Mouse (Mus musculus) left cerebral cortex, adult 8-10 months (tissue): ENCODE data around the gene Plxnb2. TPM values are rescaled to one million over a fixed set of nuclear protein-coding genes. Genes with fewer than 3 reads are reported as not detected.

Source experiments
- DNase-seq, 2 experiments: peaks; one replicate each; pipeline ENCODE4 v3.0.0; 2022; ENCODE audit warnings: low spot score in 2 of 2
- total RNA-seq, 4 experiments: library from RNA; stranded (reverse); gene quantifications; 2 replicates each; pipeline ENCODE4 v1.2.4; 2022

The Plxnb2 gene
- 10 to 100 TPM; 42.6 to 60.9 (median 54.8) TPM for total RNA-seq

DNA sequence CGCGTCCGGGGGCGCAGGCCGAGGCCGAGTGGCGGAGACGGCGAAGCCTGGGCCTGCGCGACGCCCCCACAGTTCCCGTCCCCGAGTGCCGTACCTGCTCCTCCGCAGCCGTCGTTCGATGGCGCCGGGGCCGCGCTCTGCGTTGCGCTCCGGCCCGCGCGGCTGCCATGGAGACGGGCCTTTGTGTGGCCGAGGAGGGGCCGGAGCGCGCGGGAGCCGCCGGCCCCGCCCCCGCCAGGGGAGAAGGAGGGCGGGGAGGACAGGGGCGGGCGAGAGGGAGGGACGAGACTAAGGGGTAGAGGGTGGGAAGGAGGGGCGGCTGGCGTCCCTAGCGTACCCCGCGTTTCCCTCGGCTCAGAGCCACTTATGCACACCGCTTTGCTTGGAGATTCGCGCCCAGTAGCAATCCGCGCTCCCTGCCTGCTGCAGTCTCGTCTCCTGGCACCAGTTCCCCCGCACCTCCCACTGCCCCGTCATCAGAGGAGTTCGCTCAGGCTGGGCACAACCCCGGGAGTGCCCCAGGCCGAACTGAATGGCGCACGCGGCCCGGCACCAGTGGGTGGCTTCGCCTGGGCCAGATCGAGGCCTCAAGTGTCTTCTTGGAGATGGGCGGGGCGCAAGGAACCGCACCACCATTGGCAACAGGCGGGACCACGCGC, at the start of gene Plxnb2:
Plxnb2 (minus strand) TSS at position 218 of the 659 bp plus-strand sequence.
- peak in 1 of 2 experiments; percentile 80 for DNase-seq

DNA sequence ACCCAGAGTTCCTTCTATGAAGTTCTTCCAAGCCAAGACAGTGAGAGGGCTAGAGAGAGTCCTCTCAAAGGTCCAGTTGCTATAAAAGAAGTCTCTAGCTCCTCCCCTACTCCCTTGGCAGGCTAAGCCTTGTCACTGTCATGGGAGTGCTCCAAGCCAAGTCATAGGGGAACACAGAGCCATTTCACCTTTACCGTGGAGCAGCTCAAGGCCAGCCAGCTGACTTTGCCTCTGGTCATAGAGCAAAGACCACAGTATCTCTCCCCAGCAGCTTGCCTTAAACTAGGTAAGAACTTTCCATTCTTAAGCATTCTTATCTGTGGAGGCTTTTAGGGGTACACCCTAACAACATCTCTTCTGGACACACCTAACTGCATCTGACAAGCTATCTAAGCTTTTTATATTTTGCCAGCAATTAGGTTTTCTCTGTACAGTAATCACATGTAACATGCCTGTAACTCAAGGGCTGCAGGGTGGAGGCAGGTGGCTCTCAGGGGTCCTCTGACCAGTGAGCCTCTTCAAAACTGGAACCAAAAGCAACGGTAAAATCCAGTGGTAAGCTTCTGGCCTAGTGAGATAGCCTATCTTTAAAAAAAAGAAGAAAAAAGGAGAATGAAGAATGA, 35.1 kb upstream of the Plxnb2 start:
- DNase-seq = no peak

DNA sequence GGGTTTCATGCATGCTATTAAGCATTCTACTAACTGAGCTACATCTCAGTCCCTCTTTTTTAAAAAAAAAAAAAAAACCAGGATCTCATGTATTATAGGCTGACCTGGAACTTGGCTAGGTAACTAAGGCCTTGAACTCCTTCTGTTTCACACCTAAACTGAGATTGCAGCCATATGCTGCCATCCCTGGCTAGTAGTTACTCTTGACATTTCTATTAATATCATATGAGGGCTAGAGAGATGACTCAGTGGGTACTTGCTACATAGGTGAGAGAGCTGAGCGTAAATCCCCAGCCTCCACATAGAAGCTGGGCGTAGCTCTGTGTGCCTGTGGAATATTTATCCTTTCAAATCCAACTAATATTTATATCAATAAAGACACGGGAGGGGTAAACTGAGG, 34.4 kb upstream of the Plxnb2 start:
- no peak for DNase-seq

DNA sequence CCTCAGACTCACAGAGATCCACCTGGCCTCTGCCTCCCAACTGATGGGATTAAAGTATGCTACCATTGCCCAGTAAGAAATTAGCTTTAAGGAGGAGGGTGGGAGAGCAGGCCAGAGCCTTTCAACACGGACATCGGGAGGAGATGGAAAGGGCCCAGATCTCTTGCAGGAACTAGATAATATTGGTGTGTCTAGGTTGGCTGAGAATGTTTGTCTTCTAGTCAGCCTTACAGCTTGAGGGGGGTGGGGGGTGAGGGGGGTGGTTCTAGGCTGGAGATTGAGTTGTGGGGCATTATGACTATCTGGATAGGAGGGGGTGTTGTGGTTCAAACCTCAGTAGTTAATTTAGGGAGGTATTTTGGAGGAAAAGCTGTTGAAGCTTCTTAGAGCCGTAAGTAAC, 32.9 kb upstream of the Plxnb2 start:
- DNase-seq = no peak

DNA sequence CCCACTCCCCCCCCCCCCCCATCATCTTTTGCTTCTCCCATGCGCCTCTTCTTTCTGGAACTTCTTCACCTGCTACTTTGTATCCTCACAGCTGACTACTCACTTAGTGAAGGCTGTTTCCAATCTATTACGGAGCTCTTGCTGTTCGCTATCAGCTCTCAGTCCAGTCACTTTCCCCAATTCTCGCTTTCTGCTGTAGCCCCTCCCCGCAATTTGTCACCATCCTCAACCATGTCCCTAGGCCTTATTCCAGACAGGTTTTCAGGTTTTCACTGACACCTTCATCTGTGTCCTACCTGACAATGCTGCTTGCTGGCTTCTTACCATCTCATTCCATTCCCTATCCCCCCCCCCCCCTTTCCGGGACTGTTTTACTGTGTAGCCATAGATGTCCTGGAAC, 31.9 kb upstream of the Plxnb2 start:
- no peak for DNase-seq

DNA sequence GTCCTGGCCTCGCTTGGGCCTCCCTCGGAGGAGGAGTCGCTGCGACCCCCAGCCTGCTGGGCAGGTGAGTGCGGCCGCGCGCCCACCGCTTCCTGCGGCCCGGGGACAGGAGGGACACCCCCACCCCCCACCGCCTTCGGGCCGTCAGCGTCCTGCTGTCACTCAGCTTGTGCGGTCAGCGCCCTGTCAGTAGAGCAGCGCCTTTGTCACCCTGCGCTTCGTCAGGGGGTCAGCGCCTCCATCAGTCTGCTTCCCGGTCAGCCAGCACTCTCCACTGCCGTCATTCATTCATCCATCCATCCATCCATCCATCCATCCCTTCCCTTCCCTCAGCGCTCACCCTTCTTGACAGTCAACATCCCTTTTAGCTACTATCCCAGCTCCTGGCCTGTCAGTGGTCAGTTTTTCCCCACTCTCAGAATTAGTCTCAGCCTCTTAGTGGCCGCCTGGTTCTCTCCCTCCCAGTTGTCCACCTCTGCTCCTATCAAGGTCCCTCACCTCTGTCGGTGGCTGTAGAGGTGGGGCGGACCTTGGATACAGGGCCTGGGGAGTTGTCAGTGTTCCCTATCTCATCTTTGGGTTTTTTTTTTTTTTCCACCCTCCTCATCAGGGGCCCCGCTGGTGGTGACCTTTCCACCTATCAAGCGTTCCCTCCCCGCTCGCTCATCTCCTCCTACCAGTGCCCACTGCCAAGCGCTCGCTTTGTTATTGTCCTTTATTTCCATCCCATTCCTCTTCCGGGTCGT, 31.3 kb upstream of the Plxnb2 start:
- DNase-seq = no peak

DNA sequence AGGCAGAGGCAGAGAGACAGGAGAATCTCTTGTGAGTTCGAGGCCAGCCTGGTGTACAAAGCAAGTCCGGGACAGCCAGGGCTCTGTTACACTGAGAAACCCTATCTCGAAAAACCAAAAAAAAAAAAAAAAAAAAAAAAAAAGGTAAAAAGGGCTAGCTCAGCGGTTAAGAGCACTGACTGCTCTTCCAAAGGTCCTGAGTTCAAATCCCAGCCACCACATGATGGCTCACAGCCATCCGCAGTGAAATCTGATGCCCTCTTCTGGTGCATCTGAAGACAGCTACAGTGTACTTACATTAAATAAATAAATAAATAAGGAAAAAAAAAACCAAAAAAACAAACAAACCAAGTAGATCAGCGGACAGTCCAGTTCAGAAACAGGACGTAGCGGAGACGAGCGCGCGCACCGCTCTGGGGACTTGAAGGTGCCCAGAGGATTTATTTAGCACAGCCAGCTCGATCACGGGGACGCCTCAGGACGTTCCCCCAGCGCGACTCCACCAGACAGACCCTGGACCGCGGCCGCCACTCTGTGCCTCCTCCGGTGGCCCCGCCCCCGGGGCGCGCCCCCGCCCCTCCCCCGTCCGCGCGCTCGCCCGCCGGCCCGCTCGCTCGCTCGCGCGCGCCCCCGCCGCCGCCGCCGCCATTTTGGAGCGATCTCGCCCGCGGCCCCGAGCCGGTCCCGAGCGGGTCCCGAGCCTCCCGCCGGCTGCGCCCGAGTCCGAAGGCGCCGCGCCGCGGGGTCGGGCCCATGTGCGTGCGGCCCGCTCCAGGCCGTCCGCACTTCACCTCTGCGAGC, 30.5 kb upstream of the Plxnb2 start, which contains the start of gene Ppp6r2:
Ppp6r2 (plus strand) TSS at position 639 of the 801 bp plus-strand sequence.
- peak; percentile 61 to 77 for DNase-seq

DNA sequence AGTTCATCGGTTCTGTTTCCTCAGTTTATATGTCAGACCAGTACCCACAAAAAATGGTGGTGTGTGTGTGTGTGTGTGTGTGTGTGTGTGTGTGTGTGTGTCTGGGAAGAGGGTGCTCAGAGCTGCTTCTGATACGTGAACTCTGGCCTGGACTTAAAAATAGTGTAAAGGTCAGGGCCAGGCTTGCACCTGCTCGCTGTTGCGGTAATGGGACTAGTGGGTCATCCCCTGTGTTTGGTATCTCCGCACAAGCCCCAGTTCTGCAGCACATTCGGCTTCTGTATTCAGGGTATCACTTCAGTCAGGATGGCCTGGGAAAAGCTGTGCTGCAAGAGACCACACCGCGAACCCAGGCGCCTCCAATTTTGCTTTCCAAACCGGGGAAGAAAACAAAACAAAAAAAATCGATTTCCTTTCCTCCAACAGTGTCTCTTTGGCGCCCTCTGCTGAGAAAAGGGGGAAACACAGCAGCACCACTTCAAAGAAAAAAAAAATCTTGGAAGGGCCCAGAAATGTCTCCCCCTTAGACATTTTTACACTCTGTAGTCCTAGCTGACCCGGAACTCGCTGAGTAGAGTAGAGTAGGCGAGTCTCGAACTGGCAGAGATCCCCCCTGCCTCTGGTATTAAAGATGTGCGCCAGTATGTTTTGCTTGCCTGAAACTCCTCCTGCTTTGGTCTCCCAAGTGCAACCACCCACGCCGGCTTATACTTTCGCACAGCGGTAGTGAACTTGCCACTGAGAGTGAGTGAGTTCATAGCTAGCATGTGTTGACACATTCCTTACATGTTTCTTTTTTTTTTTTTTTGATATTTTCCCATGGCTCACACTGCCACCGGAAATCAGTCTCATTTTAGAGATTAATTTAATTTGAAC, 29.5 kb upstream of the Plxnb2 start:
- DNase-seq = peak; percentile 61 to 88

DNA sequence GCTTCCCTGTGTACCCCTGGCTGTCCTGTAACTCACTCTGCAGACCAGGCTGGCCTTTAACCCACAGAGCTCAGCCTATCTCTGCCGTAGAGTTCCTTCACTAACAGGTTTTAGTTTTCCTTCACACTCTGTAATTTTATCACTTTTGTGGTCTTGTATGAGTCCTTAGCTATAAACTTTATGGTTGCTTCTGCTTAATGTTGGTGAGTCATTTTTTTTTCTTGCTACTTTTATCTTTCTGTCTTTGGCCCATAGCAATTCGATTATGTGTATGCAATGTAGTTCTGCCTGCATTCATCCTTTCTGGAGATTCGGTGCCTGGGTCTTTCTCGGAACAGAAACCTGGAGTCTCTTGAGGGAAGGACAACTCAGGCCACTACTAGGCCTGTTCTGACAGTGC, 26.9 kb upstream of the Plxnb2 start:
- DNase-seq = no peak

DNA sequence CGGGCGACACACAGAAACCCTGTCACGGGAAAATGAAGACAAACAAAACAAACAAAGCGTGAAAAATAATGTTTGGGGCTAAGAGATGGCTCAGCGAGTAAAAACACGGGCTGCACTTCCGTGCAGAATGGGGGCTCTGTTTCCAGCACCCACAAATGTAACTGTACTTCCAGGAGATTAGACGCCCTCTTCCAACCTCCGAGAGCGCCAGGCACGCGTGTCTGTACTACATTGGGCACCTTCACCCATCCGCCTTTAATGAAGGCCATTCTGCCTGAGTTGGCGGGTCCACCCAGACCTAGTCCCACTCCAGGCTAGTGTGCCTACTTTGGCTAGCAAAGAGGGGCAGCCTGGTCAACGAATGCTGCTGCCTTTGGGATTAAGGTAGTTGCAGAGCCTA, 16.5 kb upstream of the Plxnb2 start:
- no peak for DNase-seq

DNA sequence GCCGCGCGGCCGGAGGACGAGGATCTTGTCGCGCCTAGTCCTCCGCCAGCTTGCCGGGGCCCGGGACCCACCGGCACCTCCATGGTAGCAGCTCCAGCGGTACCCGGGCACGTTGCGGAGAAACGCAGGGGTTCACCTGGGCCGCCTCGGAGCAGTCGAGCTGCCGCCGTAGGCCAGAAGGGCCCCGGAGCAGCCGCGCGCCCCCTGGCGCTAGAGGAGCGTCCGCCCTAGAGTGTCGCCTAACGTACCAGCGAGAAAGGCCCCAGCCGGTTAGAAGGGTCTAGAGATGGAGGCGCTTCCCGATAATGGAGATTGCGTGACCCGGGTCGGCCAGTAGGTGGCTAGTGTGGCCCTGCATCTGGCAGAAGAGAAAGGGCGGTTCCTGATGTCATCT, 15.7 kb upstream of the Plxnb2 start, which contains the start of gene Dennd6b:
Dennd6b (minus strand) TSS at position 184 of the 394 bp plus-strand sequence.
- DNase-seq = peak; percentile 93 to 96

DNA sequence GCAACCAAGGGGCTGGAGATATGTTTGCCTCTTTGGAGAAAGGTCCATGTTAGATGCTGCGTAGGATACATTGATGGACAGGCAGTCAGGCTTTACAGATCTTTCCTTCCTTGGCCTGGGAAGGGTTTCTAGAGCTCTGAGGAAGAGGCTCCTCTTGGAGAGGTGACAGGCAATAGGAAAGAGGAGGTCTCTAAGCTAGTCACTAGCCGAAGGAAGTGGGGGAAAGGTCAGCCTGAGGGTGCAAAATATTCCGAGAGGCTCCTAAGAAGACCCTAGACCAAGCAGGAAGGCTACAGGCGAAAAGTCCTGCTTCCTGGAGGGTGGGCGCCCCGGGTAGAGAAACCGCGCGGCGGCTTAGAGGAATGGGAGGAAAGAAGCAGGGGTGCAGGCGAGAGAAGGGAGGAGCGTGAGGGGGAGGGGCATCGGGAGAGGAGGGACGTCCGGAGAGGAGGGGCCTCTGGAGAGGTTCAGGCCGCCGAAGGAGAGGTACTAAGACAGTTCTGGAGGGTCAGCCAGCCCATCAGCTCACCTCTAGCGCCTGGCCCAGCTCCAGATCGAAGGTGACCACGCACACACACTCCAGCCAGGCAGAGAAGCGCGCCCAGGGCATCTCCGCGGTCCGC, 15.2 kb upstream of the Plxnb2 start:
- DNase-seq = peak; percentile 82 to 85

DNA sequence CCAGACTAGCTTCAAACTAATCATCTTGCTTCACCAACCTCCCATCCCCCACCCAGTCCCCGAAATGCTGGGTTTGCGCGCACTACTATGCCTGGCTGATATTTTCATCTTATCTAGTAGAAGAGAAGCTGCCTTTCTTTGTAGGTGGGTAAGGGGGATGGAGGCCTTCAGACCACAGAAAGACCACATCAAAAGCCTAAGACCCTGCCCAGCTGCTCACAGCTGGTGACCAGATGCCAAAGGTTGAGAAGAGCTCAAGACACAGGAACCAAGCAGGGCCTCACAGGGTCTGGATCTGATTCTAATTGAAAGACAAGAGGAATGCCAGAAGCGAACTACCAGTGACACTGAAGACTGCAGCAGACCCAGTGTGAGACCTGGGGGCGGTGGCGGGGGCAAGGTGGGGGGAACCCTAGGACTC, 14.7 kb upstream of the Plxnb2 start:
- DNase-seq = no peak

DNA sequence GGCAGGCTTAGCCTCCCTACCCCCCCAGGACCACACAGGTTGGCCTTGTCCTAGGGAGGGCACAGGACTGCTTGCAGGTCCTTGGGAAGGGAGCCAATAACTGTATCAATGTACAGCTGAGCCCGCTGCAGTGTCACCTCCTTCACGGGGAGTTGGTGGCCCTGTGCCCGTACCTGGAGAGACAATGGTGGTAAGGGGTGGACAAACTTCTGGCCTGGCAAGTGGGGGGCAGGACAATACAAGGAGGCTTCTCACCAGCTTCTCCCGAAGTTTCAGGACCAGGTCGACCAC, 4.3 kb upstream of the Plxnb2 start:
- no peak for DNase-seq

DNA sequence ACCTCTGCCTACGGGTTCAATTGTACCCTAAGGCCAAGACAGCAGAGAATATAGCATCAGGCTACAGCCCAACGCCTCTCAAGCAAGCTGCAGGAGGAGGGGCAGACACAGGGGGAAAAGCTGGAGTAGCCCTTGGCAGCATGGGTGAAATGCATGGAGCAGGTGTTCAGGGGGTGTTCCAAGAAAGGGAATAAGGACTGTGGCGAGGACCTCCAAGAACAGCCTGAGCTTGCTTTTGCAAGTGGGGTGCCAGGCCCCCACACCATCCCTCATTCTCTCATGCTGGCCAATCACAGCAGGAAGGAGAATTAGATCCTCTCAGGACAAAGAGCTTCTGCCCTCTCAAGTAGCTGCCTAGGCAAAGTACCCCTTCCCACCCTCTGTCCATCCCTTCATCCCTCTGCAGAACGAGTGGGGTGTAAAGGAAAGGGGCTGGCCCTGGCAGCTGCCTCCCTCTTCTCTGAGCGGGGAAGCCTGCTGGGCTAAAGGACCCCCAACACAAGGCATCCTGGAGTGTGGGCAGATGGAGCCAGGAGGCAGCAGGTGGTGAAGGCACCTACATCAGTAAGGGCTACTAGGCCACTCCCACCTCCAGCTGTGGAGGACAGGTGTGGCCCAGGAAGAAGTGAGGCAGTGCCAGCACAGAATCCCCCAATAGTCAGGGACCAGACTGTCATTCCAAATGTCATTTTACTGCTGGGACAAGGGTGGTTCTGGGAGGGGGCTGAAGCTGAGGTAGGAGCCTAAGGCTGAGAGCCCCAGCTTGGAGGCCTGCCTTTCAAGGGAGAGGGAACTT, 3.8 kb upstream of the Plxnb2 start:
- DNase-seq = no peak

DNA sequence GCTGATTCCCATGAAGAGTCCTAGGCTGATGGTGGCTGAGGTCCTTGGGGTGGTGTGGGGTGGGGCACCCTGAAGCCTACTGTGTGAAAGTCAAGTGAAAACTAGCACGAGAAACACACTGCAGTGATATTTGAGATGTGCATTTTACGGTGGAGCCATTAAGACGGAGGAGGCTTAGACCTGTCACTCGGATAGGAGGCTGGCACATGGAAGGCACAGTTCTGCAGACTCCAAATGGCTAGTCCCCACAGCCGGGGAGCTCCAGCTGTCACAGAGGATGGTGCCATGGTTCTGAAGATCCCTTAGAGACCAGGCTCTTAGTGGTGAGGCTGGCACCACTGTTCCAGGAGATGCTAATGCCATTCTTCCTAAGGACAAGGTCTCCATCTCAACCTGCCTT, 2.3 kb upstream of the Plxnb2 start:
- no peak for DNase-seq

DNA sequence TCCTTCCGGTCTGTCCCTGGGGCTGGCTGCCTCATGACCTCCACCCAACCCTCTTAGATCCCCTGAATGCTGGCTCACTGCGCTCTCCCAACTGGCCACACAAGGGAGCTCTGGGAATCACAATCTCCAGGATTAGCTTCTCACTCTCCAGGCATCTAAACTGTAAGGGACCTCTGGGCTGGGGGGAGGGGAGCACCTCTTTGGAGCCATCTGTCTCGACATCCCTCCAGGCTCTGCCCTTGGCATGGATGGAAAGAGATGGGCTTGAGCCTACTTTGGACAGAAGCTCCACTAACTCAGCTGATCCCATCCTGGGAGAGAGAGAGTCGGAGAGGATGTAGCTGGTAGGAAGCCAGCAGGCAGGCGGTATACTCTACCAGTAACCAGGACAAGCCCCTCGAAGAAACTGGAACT, 1.7 kb upstream of the Plxnb2 start:
- DNase-seq = no peak

DNA sequence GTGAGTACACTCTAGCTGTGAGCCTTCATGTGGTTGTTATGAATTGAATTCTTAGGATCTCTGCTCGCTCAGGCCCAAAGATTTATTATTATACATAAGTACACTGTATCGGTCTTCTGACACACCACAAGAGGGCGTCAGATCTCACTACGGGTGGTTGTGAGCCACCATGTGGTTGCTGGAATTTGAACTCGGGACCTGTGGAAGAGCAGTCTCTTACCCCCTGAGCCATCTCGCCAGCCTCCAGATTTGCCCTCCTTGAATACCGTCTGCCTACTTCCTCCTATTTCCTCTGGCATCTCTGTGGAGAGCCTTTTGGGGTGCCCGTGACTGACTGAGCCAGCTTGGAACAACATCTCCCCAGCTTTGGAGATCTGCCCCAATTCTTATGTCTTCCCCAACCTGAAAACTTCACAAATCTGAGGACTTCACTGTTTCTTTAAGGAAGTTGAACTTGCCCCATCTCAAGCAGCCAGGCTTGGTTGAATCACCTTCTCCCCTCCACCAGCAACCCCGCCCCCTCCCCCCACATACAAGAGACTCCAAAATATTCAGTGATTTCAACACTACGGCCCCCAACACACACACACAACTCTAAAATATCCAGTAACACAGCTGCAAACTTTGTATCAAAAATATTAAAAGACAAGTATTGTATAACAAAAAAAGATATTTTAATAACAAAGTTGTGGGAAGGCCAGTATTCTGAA, 1.1 kb upstream of the Plxnb2 start:
- DNase-seq = no peak

DNA sequence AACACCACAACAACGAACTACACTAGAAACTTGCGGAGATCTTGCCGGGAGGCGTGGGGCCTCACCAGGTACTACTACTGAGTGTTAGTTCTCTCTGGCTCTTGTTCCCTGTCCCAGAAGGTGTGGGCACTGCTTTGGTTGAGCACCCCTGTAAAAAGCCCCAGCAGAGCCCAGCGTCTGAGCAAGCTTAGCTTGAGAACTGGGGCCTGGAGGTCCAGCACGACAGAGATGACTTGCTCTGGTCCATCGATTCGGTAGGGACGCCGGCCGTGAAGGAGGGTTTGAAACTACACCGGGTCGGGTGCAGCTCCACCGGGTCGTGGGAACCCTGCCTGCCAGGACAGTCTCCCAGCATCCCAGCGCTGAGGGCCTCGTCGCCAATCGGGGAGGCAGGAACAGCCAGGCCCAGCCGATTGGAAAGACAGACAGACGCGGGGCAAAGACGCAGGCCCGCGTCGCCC, 477 bp downstream of the Plxnb2 start:
- no peak for DNase-seq
